Mouse (Mus musculus) thymus, adult 2 months (tissue): ENCODE data around the gene Rnf6.

Experiments used
- CTCF ChIP-seq: fragments of 200-500 bp; IDR thresholded peaks from 2 replicates; pipeline ENCODE4 v1.5.1; 2012; ENCODE audit warnings: mild to moderate bottlenecking, control low read depth, low read length, moderate library complexity, borderline replicate concordance; ENCODE audit not compliant: control insufficient read depth, poor library complexity, insufficient read depth; ENCODE audit errors: extremely low read depth
- POLR2A ChIP-seq: fragments of 200-500 bp; IDR thresholded peaks from 2 replicates; pipeline ENCODE4 v1.6.1; 2012; ENCODE audit warnings: mild to moderate bottlenecking, low read length, control low read depth, moderate library complexity; ENCODE audit not compliant: control insufficient read depth, poor library complexity, insufficient read depth; ENCODE audit errors: extremely low read depth

- TF ChIP-seq CTCF: no peak
- no peak for TF ChIP-seq POLR2A
Observed at GRCm38 (mm10) chr5:146245646-146246370, 24.5 kb upstream of the Rnf6 start.
